Mouse (Mus musculus): ENCODE data around the gene Ick.

The Ick gene

DNA sequence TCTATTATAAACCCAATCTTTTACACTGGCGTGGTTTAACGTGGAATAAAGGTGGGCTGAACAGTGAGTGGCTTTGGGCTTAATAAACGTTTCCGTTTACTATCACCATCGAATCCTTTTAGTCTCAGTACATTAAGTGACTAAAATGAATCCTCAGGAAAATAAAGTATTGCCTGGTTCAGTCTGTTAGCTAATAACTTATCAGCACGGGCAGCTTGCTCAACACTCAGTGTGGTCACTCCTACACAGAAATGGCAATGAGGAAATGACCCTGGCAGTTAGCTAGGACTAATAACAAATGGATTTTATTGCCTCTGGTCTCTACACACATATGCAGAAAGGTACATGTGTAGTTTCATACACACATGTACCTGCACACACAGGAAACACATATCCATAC lies 4.0 kb upstream of the Ick start:
- peak; percentile 57 for DNase-seq (ENCODE audit: extremely low read depth, low read depth)

- DNase-seq (ENCODE audit: extremely low read depth, low read depth), result peak; percentile 85
Measured at GRCm38 (mm10) chr9:78105501-78105932, 3.5 kb upstream of the Ick start.

- no peak for DNase-seq (ENCODE audit: extremely low read depth, low read depth)
Measured at GRCm38 (mm10) chr9:78106821-78107220, 2.2 kb upstream of the Ick start.

GRCm38 (mm10) chr9:78107582-78107911 lies 1.4 kb upstream of the Ick start:
- DNase-seq (ENCODE audit: extremely low read depth, low read depth), result peak; percentile 56

DNA sequence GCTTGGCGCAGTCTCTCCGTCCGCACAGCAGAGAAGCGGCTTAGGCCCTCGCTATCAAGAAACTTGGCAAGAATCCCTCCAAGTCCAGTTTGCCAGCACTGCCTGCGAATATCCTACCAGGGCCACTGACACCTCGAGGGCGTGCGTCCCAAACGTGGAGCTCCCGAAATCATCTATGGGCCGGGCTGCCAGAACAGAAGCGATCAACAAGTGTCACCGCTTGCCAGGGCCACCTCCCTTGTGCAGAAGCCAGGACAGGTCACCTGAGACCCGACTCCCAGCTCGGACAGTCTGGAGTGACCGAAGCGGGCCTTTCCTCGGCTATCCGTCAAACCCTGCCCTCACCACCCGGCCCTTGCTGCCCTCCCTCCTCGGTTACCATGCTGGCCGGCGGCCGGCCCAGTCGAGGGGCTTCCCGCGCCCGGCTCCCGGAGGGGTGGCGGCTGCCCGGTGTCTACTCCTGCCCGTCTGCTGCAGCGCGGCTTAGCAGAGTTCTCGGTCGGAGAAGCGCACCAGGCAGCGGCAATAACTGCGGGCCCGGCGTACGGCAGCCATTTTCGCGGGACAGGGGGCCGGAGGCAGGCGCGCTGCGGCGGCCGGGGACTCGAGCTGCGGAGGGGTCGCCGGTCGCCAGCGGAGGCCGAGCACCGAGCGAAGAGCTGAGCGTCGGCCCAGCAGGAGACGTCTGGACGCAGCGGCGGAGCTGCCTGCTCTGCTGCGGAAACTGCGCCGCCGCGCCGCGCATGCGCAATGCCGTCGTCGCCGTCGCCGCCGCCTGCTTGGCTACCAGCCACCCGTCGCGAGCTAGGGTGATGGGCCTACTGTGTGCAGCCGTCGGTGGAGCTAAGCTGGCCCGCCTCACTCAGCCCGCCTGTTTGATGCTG lies 838 bp upstream of the Ick start:
- DNase-seq (ENCODE audit: extremely low read depth, low read depth), result no peak

GRCm38 (mm10) chr9:78109656-78110055 lies 664 bp downstream of the Ick start:
- DNase-seq (ENCODE audit: extremely low read depth, low read depth), result peak; percentile 58

- peak; percentile 68 for DNase-seq (ENCODE audit: extremely low read depth, low read depth)
Measured at GRCm38 (mm10) chr9:78111456-78111855, 2.5 kb downstream of the Ick start.

- DNase-seq (ENCODE audit: extremely low read depth, low read depth), result peak; percentile 59
Measured at GRCm38 (mm10) chr9:78112770-78113537, 4.0 kb downstream of the Ick start.

- no peak for DNase-seq (ENCODE audit: extremely low read depth, low read depth)
Measured at GRCm38 (mm10) chr9:78113538-78113885, 4.5 kb downstream of the Ick start.

DNA sequence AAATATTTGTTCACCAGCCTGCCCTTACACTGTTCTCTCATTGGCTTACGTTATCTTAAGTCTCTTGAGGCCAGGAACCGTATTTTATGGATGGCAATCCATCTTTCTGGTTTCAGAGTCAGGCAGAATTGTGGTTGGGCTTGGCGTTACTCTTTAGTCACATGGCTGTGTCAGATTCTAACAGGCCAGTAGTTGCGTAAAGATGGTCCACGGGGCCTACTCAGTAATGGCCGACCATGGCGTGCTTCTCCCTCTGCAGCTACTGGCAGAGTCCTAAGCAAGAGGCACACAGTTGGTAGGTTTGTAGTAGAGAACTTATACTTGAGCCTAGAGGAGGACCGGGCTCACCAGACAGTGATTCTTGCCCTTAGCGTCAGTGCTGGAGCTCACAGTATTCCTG lies 6.8 kb downstream of the Ick start:
- DNase-seq (ENCODE audit: extremely low read depth, low read depth), result no peak

DNA sequence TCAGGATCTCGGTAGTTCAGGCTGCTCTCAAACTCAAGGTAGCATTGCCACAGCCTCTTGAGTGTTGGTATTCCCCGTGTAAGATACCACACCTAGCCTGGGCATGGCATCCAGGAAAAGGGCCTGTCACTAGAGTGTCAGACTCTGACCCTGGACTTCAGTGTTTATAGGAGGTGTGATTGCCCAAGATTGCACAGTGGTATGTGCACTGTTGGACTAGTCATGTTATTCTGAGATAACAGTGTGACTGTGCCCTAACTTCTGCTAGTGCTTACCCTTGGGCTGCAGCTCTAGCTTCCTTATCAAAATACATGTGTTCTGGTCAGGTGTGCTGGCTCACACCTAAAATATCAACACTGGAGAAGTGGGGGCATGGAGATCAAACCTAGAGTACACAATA lies 8.7 kb downstream of the Ick start:
- DNase-seq (ENCODE audit: extremely low read depth, low read depth), result no peak

GRCm38 (mm10) chr9:78121358-78121757 lies 12.4 kb downstream of the Ick start:
- DNase-seq (ENCODE audit: extremely low read depth, low read depth), result no peak

DNA sequence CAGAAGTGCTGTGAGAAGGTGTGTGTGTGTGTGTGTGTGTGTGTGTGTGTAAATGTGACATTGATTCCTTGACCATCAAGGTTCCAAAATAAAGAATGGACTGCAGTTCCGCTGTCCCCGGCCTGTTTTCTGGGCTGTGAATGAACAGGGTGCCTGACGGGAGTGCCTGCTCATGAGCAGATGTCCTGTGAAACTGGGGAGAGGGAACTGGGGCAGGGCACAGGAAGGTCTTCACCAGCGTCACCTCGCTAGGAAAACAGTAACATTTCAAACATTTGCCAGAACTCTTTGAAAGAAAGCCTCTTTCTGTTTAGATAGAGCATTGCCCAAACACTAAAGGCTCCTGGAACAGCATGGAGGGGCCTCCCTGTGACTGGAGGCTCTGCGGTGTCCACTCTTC lies 13.0 kb downstream of the Ick start:
- no peak for DNase-seq (ENCODE audit: extremely low read depth, low read depth)

GRCm38 (mm10) chr9:78122939-78123712 lies 14.1 kb downstream of the Ick start:
- no peak for DNase-seq (ENCODE audit: extremely low read depth, low read depth)

- DNase-seq (ENCODE audit: extremely low read depth, low read depth), result no peak
Measured at GRCm38 (mm10) chr9:78124297-78124696, 15.3 kb downstream of the Ick start.

DNA sequence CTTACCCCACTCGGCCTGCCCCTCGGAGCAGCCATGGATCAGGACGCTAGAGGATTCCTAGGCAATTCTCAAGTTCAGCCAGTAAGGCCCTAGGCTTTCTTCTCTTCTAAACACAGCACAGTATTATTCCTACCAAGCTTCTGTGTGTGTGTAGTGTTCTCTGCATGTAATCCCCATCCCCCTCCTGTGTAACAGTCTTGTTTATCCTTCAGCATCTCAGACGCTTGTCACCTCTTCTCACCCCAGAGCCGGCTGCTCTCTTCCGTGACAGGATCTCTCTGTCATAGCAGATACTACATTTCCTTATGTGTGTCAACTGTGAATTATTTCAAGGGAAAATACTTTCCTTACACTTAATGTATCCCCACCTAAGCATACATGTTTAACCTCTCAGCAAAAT lies 17.0 kb downstream of the Ick start:
- DNase-seq (ENCODE audit: extremely low read depth, low read depth), result no peak

DNA sequence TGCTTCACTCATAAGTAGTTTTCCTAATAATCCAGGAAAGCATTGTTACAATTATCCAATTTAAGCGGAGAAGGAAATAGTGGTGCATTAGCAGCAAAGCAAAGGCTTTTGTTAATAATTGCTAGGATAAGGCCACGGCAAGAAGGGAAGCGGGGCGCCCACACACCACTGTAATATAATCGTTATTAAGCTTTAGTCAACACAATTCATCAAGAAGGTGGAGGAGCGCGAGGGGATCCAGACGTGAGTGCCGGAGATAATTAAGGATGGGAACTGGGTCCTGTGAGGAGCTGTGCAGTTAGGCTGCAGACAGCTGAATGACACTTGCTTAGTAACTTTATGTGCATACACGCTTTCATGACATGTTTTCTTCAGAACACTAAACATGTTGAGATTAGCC lies 17.7 kb downstream of the Ick start:
- DNase-seq (ENCODE audit: extremely low read depth, low read depth), result no peak

GRCm38 (mm10) chr9:78135658-78136057 lies 26.7 kb downstream of the Ick start:
- DNase-seq (ENCODE audit: extremely low read depth, low read depth), result no peak

GRCm38 (mm10) chr9:78138044-78138676 lies 29.2 kb downstream of the Ick start:
- DNase-seq (ENCODE audit: extremely low read depth, low read depth), result no peak

DNA sequence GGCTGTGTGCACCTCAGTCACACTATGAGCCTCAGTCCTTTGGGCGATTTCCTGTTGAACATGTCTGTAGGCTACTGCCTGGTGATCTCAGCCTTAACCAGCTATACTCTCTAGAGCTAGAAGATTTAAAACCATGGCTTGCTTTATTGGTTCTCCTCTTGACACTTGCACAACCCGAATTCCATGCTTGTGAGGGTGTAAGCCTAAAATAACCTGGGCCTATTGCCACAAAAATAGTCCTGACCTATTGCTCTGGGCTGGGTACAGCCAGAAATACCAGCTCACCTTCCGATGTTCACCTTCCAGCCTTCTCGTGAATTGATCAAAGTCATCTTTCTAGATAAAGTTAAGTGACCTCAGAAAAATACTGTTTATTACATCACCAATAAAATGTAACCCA lies 30.5 kb downstream of the Ick start:
- no peak for DNase-seq (ENCODE audit: extremely low read depth, low read depth)

GRCm38 (mm10) chr9:78146099-78146498 lies 37.1 kb downstream of the Ick start:
- no peak for DNase-seq (ENCODE audit: extremely low read depth, low read depth)

DNA sequence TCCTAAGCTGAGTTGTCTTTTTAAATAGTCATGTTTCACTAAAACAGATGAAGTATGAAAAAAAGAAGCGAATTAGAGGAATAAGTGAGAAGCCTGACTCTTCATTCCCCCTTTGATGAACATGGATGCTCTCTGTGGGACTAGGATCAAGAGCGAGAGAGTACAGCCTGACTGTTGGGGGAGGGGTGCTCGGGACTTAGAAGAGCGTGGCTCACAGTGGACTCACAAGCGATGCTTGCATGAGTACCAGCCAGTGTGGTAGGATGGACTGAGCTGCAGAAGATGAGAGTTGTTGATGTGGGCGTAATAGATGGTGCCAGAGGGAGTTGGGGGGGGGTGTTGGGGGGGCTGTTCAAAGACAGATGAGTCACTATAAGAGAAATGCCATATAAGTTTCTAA lies 37.6 kb downstream of the Ick start:
- DNase-seq (ENCODE audit: extremely low read depth, low read depth), result no peak

Measured in MEL-GATA-1-ER (cell line).